Mouse (Mus musculus) common myeloid progenitor, adult 5-6 weeks (primary cell): ENCODE results near the gene Zfp160. TPM values are rescaled to one million over a fixed set of nuclear protein-coding genes. Genes with fewer than 3 reads are reported as not detected.
"Not testable (repeated sequence)": the region's sequence is repeated elsewhere in the genome, so short reads cannot be mapped to it uniquely, and the experiment has no call there.

Source experiments
- ATAC-seq: replicated peaks from 2 replicates; pipeline ENCODE4 v1.8.0; 2016; ENCODE audit warnings: low read depth, mild to moderate bottlenecking, moderate TSS enrichment, inconsistent platforms; ENCODE audit not compliant: poor library complexity, severe bottlenecking
- total RNA-seq: library from RNA; stranded (forward); fragments of 200-1000, 187-1606 nt; gene quantifications from 2 replicates; pipeline ENCODE4 v1.2.3, GENCODE M21; 2017

Gene Zfp160
- 26.6 and 31.7 TPM in 2 replicates for total RNA-seq

- peak; percentile 96 for ATAC-seq
These were observed at the start of gene Zfp160 for GRCm38 (mm10) chr17:21008382-21009331. Gene Zfp160, plus strand, starts transcription at chr17:21008903.

GRCm38 (mm10) chr17:20960386-20960785 lies 48.3 kb upstream of the Zfp160 start:
- no peak for ATAC-seq

GRCm38 (mm10) chr17:20965421-20965820 lies 43.3 kb upstream of the Zfp160 start:
- ATAC-seq = no peak

GRCm38 (mm10) chr17:20966681-20967080 lies 42.0 kb upstream of the Zfp160 start:
- ATAC-seq = no peak

- ATAC-seq = no peak
These were observed 15.0 kb upstream of the Zfp160 start for GRCm38 (mm10) chr17:20993716-20994115.

- no peak for ATAC-seq
These were observed 12.3 kb upstream of the Zfp160 start, which contains the start of gene Vmn1r233 for GRCm38 (mm10) chr17:20996364-20996763. Gene Vmn1r233, minus strand, starts transcription at chr17:20996464.

GRCm38 (mm10) chr17:21009726-21010125 lies 1.0 kb downstream of the Zfp160 start:
- ATAC-seq = no peak

- ATAC-seq = 0 out of 2 replicates have a peak, but pooled peaks have one; percentile 39
These were observed 9.8 kb downstream of the Zfp160 start for GRCm38 (mm10) chr17:21018410-21019080.

GRCm38 (mm10) chr17:21048020-21048419 lies 39.3 kb downstream of the Zfp160 start:
- ATAC-seq = not testable (repeated sequence)

GRCm38 (mm10) chr17:21050901-21051300 lies 42.2 kb downstream of the Zfp160 start:
- no peak for ATAC-seq

GRCm38 (mm10) chr17:21051341-21051740 lies 42.6 kb downstream of the Zfp160 start:
- not testable (repeated sequence) for ATAC-seq

GRCm38 (mm10) chr17:21051919-21052318 lies 43.2 kb downstream of the Zfp160 start:
- not testable (repeated sequence) for ATAC-seq

GRCm38 (mm10) chr17:21053267-21053666 lies 44.6 kb downstream of the Zfp160 start:
- no peak for ATAC-seq

- ATAC-seq = not testable (repeated sequence)
These were observed 46.4 kb downstream of the Zfp160 start for GRCm38 (mm10) chr17:21055111-21055510.

GRCm38 (mm10) chr17:21065501-21065900 lies 56.8 kb downstream of the Zfp160 start:
- no peak for ATAC-seq

GRCm38 (mm10) chr17:21067036-21067435 lies 58.3 kb downstream of the Zfp160 start:
- ATAC-seq = no peak

GRCm38 (mm10) chr17:21069443-21069842 lies 60.7 kb downstream of the Zfp160 start:
- not testable (repeated sequence) for ATAC-seq

- not testable (repeated sequence) for ATAC-seq
These were observed 62.3 kb downstream of the Zfp160 start for GRCm38 (mm10) chr17:21070971-21071370.
